Mouse (Mus musculus): ENCODE results near the gene Il27ra. TPM values are rescaled to one million over a fixed set of nuclear protein-coding genes. Genes with fewer than 3 reads are reported as not detected.

Il27ra gene
- polyA plus RNA-seq, 1 experiment from 2014 or later = 0.76 TPM

GRCm38 (mm10) chr8:84032777-84033176 is 9.6 kb downstream of the Il27ra start:
- 70% methylated on average over 4 of the region's 4 CpGs for WGBS (ENCODE audit: insufficient replicate concordance)
- DNase-seq (no peak), ATAC-seq (no peak)
- Histone ChIP-seq H3K4me3 (ENCODE audit: low read depth, low read length) (no peak overlapping the region), H3K4me1 (ENCODE audit: insufficient read depth) (no peaks in the 10 kb centered on the region), H3K9me3 (ENCODE audit: low read length) (no peaks in the 10 kb centered on the region), H3K27ac (ENCODE audit: low read depth) (no peak overlapping the region), H3K36me3 (replicated peaks; ENCODE audit: insufficient read depth, low read length) (no peaks in the 10 kb centered on the region), H3K27me3 (ENCODE audit: insufficient read depth, low read length) (peaks cover 9% of the 10 kb centered on the region), H3K9ac (replicated peaks) (no peak overlapping the region), H3K4me2 (ENCODE audit: low read depth, low read length) (no peak overlapping the region)
- no peak for TF ChIP-seq CTCF (IDR thresholded peaks at IDR 0.05; ENCODE audit: low read depth)
- TF ChIP-seq EP300 (IDR thresholded peaks at IDR 0.05; ENCODE audit: low read depth) = no peak

- H3K4me3 ChIP-seq (ENCODE audit: low read depth, low read length) = no peak overlapping the region
- H3K4me2 ChIP-seq (ENCODE audit: low read depth, low read length) = no peak overlapping the region
- DNase-seq = no peak
- H3K27ac ChIP-seq (ENCODE audit: low read depth) = no peak overlapping the region
- H3K36me3 ChIP-seq (replicated peaks; ENCODE audit: insufficient read depth, low read length) = no peaks in the 10 kb centered on the region
- WGBS (ENCODE audit: insufficient replicate concordance) = 68% methylated on average over 5 of the region's 5 CpGs
- peaks cover 40% of the 10 kb centered on the region for H3K27me3 ChIP-seq (ENCODE audit: insufficient read depth, low read length)
- ATAC-seq = no peak
- H3K9ac ChIP-seq (replicated peaks) = no peak overlapping the region
- no peak for TF ChIP-seq EP300 (IDR thresholded peaks at IDR 0.05; ENCODE audit: low read depth)
- no peak for TF ChIP-seq CTCF (IDR thresholded peaks at IDR 0.05; ENCODE audit: low read depth)
- H3K9me3 ChIP-seq (ENCODE audit: low read length) = no peaks in the 10 kb centered on the region
- H3K4me1 ChIP-seq (ENCODE audit: insufficient read depth) = peaks cover 4% of the 10 kb centered on the region
These were observed 13.1 kb downstream of the Il27ra start for GRCm38 (mm10) chr8:84029272-84029671.

- Histone ChIP-seq H3K36me3 (replicated peaks; ENCODE audit: insufficient read depth, low read length) (no peaks in the 10 kb centered on the region), H3K9ac (replicated peaks) (no peak overlapping the region), H3K4me1 (ENCODE audit: insufficient read depth) (peaks cover 4% of the 10 kb centered on the region), H3K4me3 (ENCODE audit: low read depth, low read length) (no peak overlapping the region), H3K4me2 (ENCODE audit: low read depth, low read length) (no peak overlapping the region), H3K9me3 (ENCODE audit: low read length) (no peaks in the 10 kb centered on the region), H3K27me3 (ENCODE audit: insufficient read depth, low read length) (peaks cover 43% of the 10 kb centered on the region), H3K27ac (ENCODE audit: low read depth) (no peak overlapping the region)
- DNase-seq (peak; percentile 42), ATAC-seq (no peak)
- TF ChIP-seq CTCF (IDR thresholded peaks at IDR 0.05; ENCODE audit: low read depth) = no peak
- TF ChIP-seq EP300 (IDR thresholded peaks at IDR 0.05; ENCODE audit: low read depth) = no peak
- WGBS (ENCODE audit: insufficient replicate concordance) = 14% methylated on average over 10 of the region's 10 CpGs
These were observed 14.9 kb downstream of the Il27ra start for GRCm38 (mm10) chr8:84027449-84027848.

GRCm38 (mm10) chr8:84025863-84026262 is 16.5 kb downstream of the Il27ra start:
- 0 out of 2 replicates have a peak, but pooled peaks have one; percentile 8 for ATAC-seq
- peak overlapping the region; percentile 35 for H3K4me3 ChIP-seq (ENCODE audit: low read depth, low read length)

GRCm38 (mm10) chr8:84024171-84024570 is 18.2 kb downstream of the Il27ra start:
- DNase-seq = peak; percentile 75
- ATAC-seq = no peak
- TF ChIP-seq EP300 (IDR thresholded peaks at IDR 0.05; ENCODE audit: low read depth) (no peak), CTCF (IDR thresholded peaks at IDR 0.05; ENCODE audit: low read depth) (peak; percentile 79)
- Histone ChIP-seq H3K4me3 (ENCODE audit: low read depth, low read length) (no peak overlapping the region), H3K9ac (replicated peaks) (no peak overlapping the region), H3K9me3 (ENCODE audit: low read length) (no peaks in the 10 kb centered on the region), H3K27me3 (ENCODE audit: insufficient read depth, low read length) (peaks cover 61% of the 10 kb centered on the region), H3K36me3 (replicated peaks; ENCODE audit: insufficient read depth, low read length) (no peaks in the 10 kb centered on the region), H3K4me1 (ENCODE audit: insufficient read depth) (peaks cover 4% of the 10 kb centered on the region), H3K27ac (ENCODE audit: low read depth) (no peak overlapping the region), H3K4me2 (ENCODE audit: low read depth, low read length) (no peak overlapping the region)
- WGBS (ENCODE audit: insufficient replicate concordance) = 11% methylated on average over 10 of the region's 10 CpGs

More at GRCm38 (mm10) chr8:84025863-84026262, 16.5 kb downstream of the Il27ra start:
- no peak overlapping the region for H3K27ac ChIP-seq (ENCODE audit: low read depth)
- WGBS (ENCODE audit: insufficient replicate concordance) = 2% methylated on average over 41 of the region's 41 CpGs
- H3K9me3 ChIP-seq (ENCODE audit: low read length) = no peaks in the 10 kb centered on the region
- TF ChIP-seq EP300 (IDR thresholded peaks at IDR 0.05; ENCODE audit: low read depth) (no peak), CTCF (IDR thresholded peaks at IDR 0.05; ENCODE audit: low read depth) (no peak)
- H3K4me2 ChIP-seq (ENCODE audit: low read depth, low read length) = peak overlapping the region; percentile 62
- DNase-seq = peak; percentile 48
- H3K9ac ChIP-seq (replicated peaks) = no peak overlapping the region
- peaks cover 4% of the 10 kb centered on the region for H3K4me1 ChIP-seq (ENCODE audit: insufficient read depth)
- H3K27me3 ChIP-seq (ENCODE audit: insufficient read depth, low read length) = peaks cover 52% of the 10 kb centered on the region
- no peaks in the 10 kb centered on the region for H3K36me3 ChIP-seq (replicated peaks; ENCODE audit: insufficient read depth, low read length)

GRCm38 (mm10) chr8:84023631-84024030 is 18.8 kb downstream of the Il27ra start:
- ATAC-seq = no peak
- peaks cover 61% of the 10 kb centered on the region for H3K27me3 ChIP-seq (ENCODE audit: insufficient read depth, low read length)

GRCm38 (mm10) chr8:84023085-84023484 is 19.3 kb downstream of the Il27ra start:
- TF ChIP-seq CTCF (IDR thresholded peaks at IDR 0.05; ENCODE audit: low read depth) = no peak
- TF ChIP-seq EP300 (IDR thresholded peaks at IDR 0.05; ENCODE audit: low read depth) = no peak
- no peak overlapping the region for H3K4me3 ChIP-seq (ENCODE audit: low read depth, low read length)
- peaks cover 55% of the 10 kb centered on the region for H3K27me3 ChIP-seq (ENCODE audit: insufficient read depth, low read length)
- no peaks in the 10 kb centered on the region for H3K36me3 ChIP-seq (replicated peaks; ENCODE audit: insufficient read depth, low read length)
- no peaks in the 10 kb centered on the region for H3K9me3 ChIP-seq (ENCODE audit: low read length)
- no peak overlapping the region for H3K4me2 ChIP-seq (ENCODE audit: low read depth, low read length)
- H3K27ac ChIP-seq (ENCODE audit: low read depth) = no peak overlapping the region
- no peak for DNase-seq
- H3K4me1 ChIP-seq (ENCODE audit: insufficient read depth) = peaks cover 4% of the 10 kb centered on the region
- ATAC-seq = no peak
- H3K9ac ChIP-seq (replicated peaks) = no peak overlapping the region
- 24% methylated on average over 5 of the region's 5 CpGs for WGBS (ENCODE audit: insufficient replicate concordance)

More at GRCm38 (mm10) chr8:84023631-84024030, 18.8 kb downstream of the Il27ra start:
- TF ChIP-seq CTCF (IDR thresholded peaks at IDR 0.05; ENCODE audit: low read depth) (no peak), EP300 (IDR thresholded peaks at IDR 0.05; ENCODE audit: low read depth) (no peak)
- Histone ChIP-seq H3K36me3 (replicated peaks; ENCODE audit: insufficient read depth, low read length) (no peaks in the 10 kb centered on the region), H3K4me2 (ENCODE audit: low read depth, low read length) (no peak overlapping the region), H3K9ac (replicated peaks) (no peak overlapping the region), H3K27ac (ENCODE audit: low read depth) (no peak overlapping the region), H3K4me1 (ENCODE audit: insufficient read depth) (peaks cover 4% of the 10 kb centered on the region), H3K4me3 (ENCODE audit: low read depth, low read length) (no peak overlapping the region), H3K9me3 (ENCODE audit: low read length) (no peaks in the 10 kb centered on the region)
- 65% methylated on average over 1 of the region's 1 CpGs for WGBS (ENCODE audit: insufficient replicate concordance)
- no peak for DNase-seq
